In genomic region chr3:137100627-137101404, GRCm38 (mm10) we compare ENCODE assay signal across 11 mouse cellular contexts.
DNase-seq lines count a peak whose midpoint lies in the region; ATAC-seq and TF ChIP-seq lines count a peak whose summit lies in the region.
"Had no signal": no experiment of that assay in that cellular context is flagged by ENCODE, and none has a peak within 500 bp of the region (broad histone marks: within the 10 kb centered on the region; RNA-seq: fewer than 3 reads in every experiment).

No protein-coding gene starts in this region.

- H3K4me2 ChIP-seq in liver, postnatal 0 days (ENCODE audit: low read depth, low read length): no peak overlapping the region

- H3K4me1 ChIP-seq in liver, postnatal 0 days (ENCODE audit: insufficient read depth): no peaks in the 10 kb centered on the region

- WGBS in liver, postnatal 0 days (ENCODE audit: insufficient replicate concordance): 44% methylated on average over 4 of the region's 4 CpGs

- H3K27me3 ChIP-seq in liver, postnatal 0 days (ENCODE audit: insufficient read depth, low read length): no peaks in the 10 kb centered on the region

- no peak for TF ChIP-seq EP300 in liver, postnatal 0 days (IDR thresholded peaks at IDR 0.05; ENCODE audit: low read depth)

- H3K9me3 ChIP-seq in liver, postnatal 0 days (ENCODE audit: low read length): no peaks in the 10 kb centered on the region

- TF ChIP-seq CTCF in layer of hippocampus, adult 2 months (conservative IDR thresholded peaks at IDR 0.05): peak; percentile 40
- no peak for TF ChIP-seq CTCF in liver, postnatal 0 days (IDR thresholded peaks at IDR 0.05; ENCODE audit: low read depth)

- no peaks in the 10 kb centered on the region for H3K36me3 ChIP-seq in liver, postnatal 0 days (replicated peaks; ENCODE audit: insufficient read depth, low read length)

- no peak for ATAC-seq in liver, postnatal 0 days

- DNase-seq in layer of hippocampus, adult 2 months (ENCODE audit: low spot score in 2 of 2): peak; percentile 45 to 74
- DNase-seq in layer of hippocampus, postnatal 10 days (ENCODE audit: low spot score in 2 of 2): no peak
- DNase-seq in cerebellum, adult 9-10 months: peak; percentile 85
- peak; percentile 48 to 70 for DNase-seq in frontal cortex, postnatal 36 days (ENCODE audit: low spot score in 2 of 2)
- peak; percentile 6 for DNase-seq in retina, postnatal 1 day
- no peak for DNase-seq in liver, postnatal 0 days
- DNase-seq in adrenal gland, adult (ENCODE audit: inconsistent age in 2 of 2, low spot score in 1 of 2): no peak
- DNase-seq in spleen, postnatal 4 days (ENCODE audit: low spot score in 2 of 2): no peak
- DNase-seq: heart, postnatal 14 days had no signal

- no peak overlapping the region for H3K9ac ChIP-seq in liver, postnatal 0 days (replicated peaks)

- peak overlapping the region; percentile 88 for H3K27ac ChIP-seq in layer of hippocampus, adult 2 months
- H3K27ac ChIP-seq in liver, postnatal 0 days (ENCODE audit: low read depth): no peak overlapping the region
- H3K27ac ChIP-seq: macrophage had no signal

- no peak overlapping the region for H3K4me3 ChIP-seq in layer of hippocampus, adult 2 months
- no peak overlapping the region for H3K4me3 ChIP-seq in liver, postnatal 0 days (ENCODE audit: low read depth, low read length)
- H3K4me3 ChIP-seq: myocyte had no signal

Comparison
In these comparisons a context has a peak if more than half of its experiments do, and no peak if none do; other contexts are left out.
1. DNase-seq: peak in layer of hippocampus, adult 2 months (2 of 2), cerebellum, adult 9-10 months (single experiment), frontal cortex, postnatal 36 days (2 of 2) and retina, postnatal 1 day (single experiment); none in layer of hippocampus, postnatal 10 days (0 of 2), liver, postnatal 0 days (single experiment), adrenal gland, adult (0 of 2) and spleen, postnatal 4 days (0 of 2).